Mouse (Mus musculus) C2C12 (cell line): Measurements from ENCODE around the gene Sel1l3.

Experiments
- CTCF ChIP-seq: IDR thresholded peaks from one replicate; pipeline ENCODE4 v1.5.1; 2011; ENCODE audit not compliant: control insufficient read depth, insufficient read depth, insufficient read length
- MYOG ChIP-seq: IDR thresholded peaks from one replicate; pipeline ENCODE4 v1.6.1; 2011; ENCODE audit not compliant: control insufficient read depth, insufficient read length; ENCODE audit errors: extremely low read depth
- USF1 ChIP-seq: IDR thresholded peaks from one replicate; pipeline ENCODE4 v1.6.1; 2011; ENCODE audit warnings: low read depth, mild to moderate bottlenecking, control low read depth, moderate library complexity

DNA sequence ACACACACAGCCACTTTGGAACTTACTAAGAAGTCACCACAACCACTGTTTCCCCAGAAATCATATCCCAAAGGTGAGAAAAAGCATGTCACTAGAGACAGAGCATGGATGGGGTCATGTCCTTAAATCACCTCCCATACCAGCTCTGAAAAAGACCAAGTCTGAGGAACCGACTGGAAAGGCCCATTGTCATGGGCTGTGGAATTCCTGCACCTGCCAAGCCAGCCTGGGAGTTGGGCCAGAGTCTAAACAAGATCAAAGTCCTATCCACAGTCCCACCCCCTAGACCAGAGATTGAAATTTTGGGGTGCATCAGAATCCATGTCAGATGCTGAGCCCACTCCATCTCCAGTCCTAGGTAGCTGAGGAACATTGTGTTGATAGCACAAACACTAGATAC, 15.3 kb downstream of the Sel1l3 start:
- TF ChIP-seq MYOG = no peak
- TF ChIP-seq USF1 = no peak
- no peak for TF ChIP-seq CTCF
